Mouse (Mus musculus) brain, embryonic 14.5 days (tissue): ENCODE measurements around the gene Rgs7.

ENCODE experiments used
- CTCF ChIP-seq: fragments of 200-500 bp; IDR thresholded peaks from 2 replicates; pipeline ENCODE4 v1.5.1; 2012; ENCODE audit warnings: inconsistent platforms, mild to moderate bottlenecking, moderate library complexity, borderline replicate concordance; ENCODE audit not compliant: insufficient read depth, insufficient read length; ENCODE audit errors: extremely low read depth
- POLR2A ChIP-seq: fragments of 200-500 bp; IDR thresholded peaks from 2 replicates; pipeline ENCODE4 v1.6.1; 2012; ENCODE audit warnings: mild to moderate bottlenecking, inconsistent platforms, borderline replicate concordance; ENCODE audit not compliant: poor library complexity, insufficient read depth, insufficient read length, severe bottlenecking; ENCODE audit errors: extremely low read depth

DNA sequence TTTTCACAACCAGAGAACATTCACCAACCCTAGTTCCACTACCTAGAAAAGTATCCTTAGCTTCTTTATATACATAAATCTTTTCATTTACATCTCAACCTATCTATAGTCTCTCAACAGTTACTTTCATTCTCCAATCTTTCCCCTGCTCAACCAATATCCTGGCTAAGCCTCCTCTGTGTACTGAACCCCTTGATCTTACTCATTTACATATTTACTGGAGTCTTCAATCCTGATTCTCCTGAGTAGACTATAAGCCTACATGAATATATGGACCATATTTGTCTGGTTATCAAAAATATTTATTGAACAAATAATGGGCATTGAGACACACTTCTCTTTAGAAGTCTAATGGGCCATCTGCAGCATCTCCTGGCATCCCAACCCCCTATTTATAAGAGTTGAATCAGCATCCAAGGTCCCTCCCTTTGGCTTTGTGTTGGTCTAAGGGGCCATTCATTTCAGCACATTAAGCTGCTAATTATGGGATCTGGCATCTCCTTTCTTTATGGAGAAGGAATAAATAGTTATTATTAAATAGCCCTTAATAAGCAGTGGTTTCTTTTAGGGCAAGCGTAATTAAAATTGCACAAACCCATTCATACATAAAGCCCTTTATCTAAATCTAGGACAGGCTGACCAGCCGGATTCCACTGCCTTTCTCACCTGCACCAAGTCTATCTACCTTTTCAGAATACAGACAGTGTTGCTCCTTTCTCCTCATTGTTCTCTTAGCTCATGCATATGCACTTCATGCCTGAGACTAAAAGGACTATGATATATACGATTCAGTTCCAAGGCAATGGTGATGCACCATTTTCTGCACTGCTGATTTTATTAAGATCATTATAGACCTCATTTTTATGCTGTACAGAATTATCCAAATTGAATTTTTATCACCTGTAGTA, 270.5 kb downstream of the Rgs7 start:
- TF ChIP-seq CTCF (no peak), POLR2A (no peak)
